Mouse (Mus musculus) forebrain, embryonic 11.5 days (tissue): ENCODE results near the gene Anxa11. TPM values are rescaled to one million over a fixed set of nuclear protein-coding genes. Genes with fewer than 3 reads are reported as not detected.

Source experiments
- ATAC-seq: fragments of 200-750 bp; cut with Nextera tagmentation; replicated peaks from 2 replicates; pipeline ENCODE4 v1.8.0; 2017; ENCODE audit warnings: moderate TSS enrichment; ENCODE audit not compliant: low FRiP score
- DNase-seq: peaks from one replicate; pipeline ENCODE4 v3.0.0-alpha.2; 2017; ENCODE audit warnings: low spot score
- H3K27ac ChIP-seq: fragments of 300-500 bp; sonication (generic); 2 replicates; pipeline ENCODE4 v1.5.1; 2014; ENCODE audit warnings: low read depth, low read length
- H3K27me3 ChIP-seq: fragments of 300-500 bp; sonication (generic); 2 replicates; pipeline ENCODE4 v1.6.1; 2014; ENCODE audit warnings: mild to moderate bottlenecking, low read length, mixed read lengths; ENCODE audit not compliant: control insufficient read depth, insufficient read depth
- H3K36me3 ChIP-seq: fragments of 300-500 bp; sonication (generic); 2 replicates; pipeline ENCODE4 v1.6.1; 2014; ENCODE audit warnings: mild to moderate bottlenecking, low read length, moderate library complexity, mixed read lengths; ENCODE audit not compliant: control insufficient read depth, insufficient read depth
- H3K4me1 ChIP-seq: fragments of 300-500 bp; sonication (generic); replicated peaks from 2 replicates; pipeline ENCODE4 v1.6.1; 2014; ENCODE audit warnings: low read length, mixed read lengths; ENCODE audit not compliant: control insufficient read depth, insufficient read depth
- H3K4me2 ChIP-seq: fragments of 300-500 bp; sonication (generic); 2 replicates; pipeline ENCODE4 v1.6.1; 2014; ENCODE audit warnings: low read depth, mild to moderate bottlenecking, low read length, moderate library complexity, mixed read lengths; ENCODE audit not compliant: severe bottlenecking
- H3K4me3 ChIP-seq: fragments of 300-500 bp; sonication (generic); 2 replicates; pipeline ENCODE4 v1.5.1; 2014; ENCODE audit warnings: low read depth, low read length
- H3K9ac ChIP-seq: fragments of 300-500 bp; sonication (generic); 2 replicates; pipeline ENCODE4 v1.6.1; 2014; ENCODE audit warnings: low read length
- H3K9me3 ChIP-seq: fragments of 300-500 bp; sonication (generic); 2 replicates; pipeline ENCODE4 v1.6.1; 2016; ENCODE audit warnings: low read length, mixed read lengths; ENCODE audit not compliant: control insufficient read depth
- WGBS: fragments of 180-500 bp; shearing (Covaris S2); extraction: QIAGEN DNeasy Blood & Tissue Kit; methylation state at CpG from one replicate; pipeline ENCODE4 v1.1.7; 2014; 5-methylcytosine and 5-hydroxymethylcytosine counted together
- polyA plus RNA-seq: library from polyadenylated mRNA; unstranded; fragments of >200 nt; fragmentation: Nextera tagmentation; extraction: Ambion mirVana; gene quantifications from 2 replicates; pipeline ENCODE4 v1.2.1, GENCODE M21; 2014

Anxa11 gene
- polyA plus RNA-seq, 1 experiment from 2014 or later: 3.6 TPM

DNA sequence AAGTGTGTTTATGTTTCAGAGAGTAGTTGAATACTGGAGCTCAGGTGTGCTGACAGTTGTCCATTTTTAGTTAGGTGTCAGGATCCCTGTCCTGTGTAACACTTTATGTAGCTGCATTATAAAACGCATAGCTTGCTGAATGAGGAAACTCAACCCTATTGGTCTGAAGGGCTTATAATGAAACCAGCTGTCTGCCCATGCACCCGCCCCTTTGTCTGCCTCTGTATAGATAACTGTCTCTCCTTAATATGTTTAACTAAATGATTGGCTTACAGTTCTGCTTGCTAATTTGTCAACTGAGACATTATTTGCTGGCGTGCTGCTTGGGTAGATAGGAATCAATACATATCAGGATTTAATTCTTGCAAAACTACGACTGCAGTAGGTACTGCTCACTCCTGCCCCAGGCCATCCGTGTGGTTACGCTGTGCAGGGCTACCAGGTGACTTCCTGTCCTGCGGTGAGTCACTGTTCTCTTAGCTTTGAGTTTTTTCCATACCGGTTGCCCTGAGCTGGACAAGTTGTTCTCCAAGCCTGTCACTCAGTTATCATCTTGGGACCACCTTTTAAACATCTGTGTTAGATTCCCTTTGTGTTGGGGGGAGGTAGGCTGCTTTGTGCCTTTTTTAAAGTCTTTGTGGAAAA lies 13.4 kb downstream of the Anxa11 start:
- Histone ChIP-seq H3K9me3 (no peaks in the 10 kb centered on the region), H3K9ac (no peak overlapping the region), H3K36me3 (no peaks in the 10 kb centered on the region), H3K4me1 (no peaks in the 10 kb centered on the region), H3K4me3 (no peak overlapping the region), H3K27me3 (no peaks in the 10 kb centered on the region), H3K4me2 (no peak overlapping the region), H3K27ac (no peak overlapping the region)
- ATAC-seq (no peak), DNase-seq (no peak)
- WGBS: 76% methylated on average over 8 of the region's 8 CpGs

DNA sequence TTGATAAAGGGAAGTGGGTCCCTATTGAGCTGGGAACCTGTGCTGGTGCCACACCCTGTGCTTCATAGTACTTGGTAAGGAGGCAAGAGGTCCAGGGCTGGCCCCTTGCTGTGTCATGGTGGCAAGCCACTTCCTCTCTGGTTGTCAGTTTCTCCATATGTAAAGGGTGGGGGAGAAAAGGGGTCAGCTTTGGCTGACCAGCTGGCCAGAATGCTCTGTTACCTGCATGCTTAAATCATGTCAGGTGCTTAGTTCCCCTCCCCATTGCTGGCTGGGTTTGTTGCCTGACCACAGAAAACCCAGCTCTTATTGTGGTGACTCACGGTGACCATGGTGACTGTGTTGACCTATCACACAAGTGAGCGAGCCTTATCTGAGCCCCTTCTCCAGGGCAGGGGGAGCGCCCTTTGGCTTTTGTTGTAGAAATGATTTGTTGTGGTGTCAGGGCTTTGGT lies 15.2 kb downstream of the Anxa11 start:
- DNase-seq (no peak), ATAC-seq (no peak)
- H3K4me3 ChIP-seq: no peak overlapping the region
- H3K9me3 ChIP-seq: no peaks in the 10 kb centered on the region
- 88% methylated on average over 3 of the region's 3 CpGs for WGBS
- H3K27me3 ChIP-seq: no peaks in the 10 kb centered on the region
- no peak overlapping the region for H3K4me2 ChIP-seq
- H3K4me1 ChIP-seq: no peaks in the 10 kb centered on the region
- no peaks in the 10 kb centered on the region for H3K36me3 ChIP-seq
- no peak overlapping the region for H3K9ac ChIP-seq
- H3K27ac ChIP-seq: no peak overlapping the region

DNA sequence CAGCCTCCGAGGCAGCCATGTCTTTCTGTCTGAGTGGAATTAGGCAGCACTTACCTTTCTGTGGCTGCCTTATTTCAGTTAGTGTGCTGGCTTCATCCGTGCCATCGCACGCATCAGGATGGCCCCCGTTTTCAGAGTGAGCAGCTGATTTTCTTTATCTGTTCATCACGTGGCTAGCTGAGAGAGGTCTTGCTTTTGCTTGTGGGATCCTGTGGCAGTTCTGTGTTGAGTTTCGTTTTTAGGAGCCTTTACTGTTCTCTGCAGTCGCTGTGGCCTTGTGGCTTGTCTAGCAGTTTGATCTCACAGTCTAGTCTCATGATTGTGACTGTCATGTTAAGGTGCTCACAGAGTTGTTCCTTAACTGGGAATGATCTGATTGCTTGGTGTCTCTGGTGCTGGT lies 16.0 kb downstream of the Anxa11 start:
- ATAC-seq (no peak), DNase-seq (no peak)
- WGBS: 86% methylated on average over 8 of the region's 8 CpGs
- Histone ChIP-seq H3K4me3 (no peak overlapping the region), H3K27me3 (no peaks in the 10 kb centered on the region), H3K9ac (no peak overlapping the region), H3K27ac (no peak overlapping the region), H3K4me2 (no peak overlapping the region), H3K4me1 (no peaks in the 10 kb centered on the region), H3K9me3 (no peaks in the 10 kb centered on the region), H3K36me3 (no peaks in the 10 kb centered on the region)

DNA sequence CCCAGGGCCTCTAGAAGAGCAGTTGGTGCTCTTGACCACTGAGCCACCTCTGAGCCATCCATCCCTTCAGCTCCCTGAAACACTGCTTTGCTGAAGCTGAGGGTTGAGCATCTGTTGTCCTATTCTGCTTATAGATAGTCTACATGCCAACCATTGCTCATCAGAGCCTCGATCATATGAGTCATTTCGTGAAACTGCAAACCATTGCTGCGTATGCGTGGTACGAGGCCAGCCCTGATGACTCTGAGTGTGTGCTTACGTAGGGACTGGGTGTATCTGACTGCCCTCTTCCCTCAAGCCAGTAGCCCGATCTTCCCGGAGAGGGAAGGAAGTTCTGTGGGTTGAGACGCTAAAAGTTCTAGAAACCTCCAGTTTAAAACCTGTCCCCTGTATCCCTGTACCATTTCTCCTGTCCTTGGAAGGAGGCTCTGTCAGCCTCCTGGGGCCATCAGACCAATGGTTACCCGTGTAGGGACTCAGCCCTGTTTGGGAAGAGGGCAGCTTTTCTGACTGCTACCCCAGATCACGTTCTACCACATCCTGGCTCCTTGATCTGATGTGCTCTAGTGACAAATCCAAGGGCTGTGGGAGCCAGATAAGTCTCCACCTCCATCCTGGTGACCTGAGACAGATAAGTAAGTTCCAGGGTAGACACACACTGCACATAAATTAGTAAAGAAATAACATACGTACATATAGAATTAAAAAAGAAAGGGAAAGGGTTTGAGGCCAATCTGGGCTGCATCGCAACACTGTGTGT lies 20.0 kb downstream of the Anxa11 start:
- H3K36me3 ChIP-seq: no peaks in the 10 kb centered on the region
- ATAC-seq: no peak
- DNase-seq: no peak
- H3K9ac ChIP-seq: no peak overlapping the region
- no peak overlapping the region for H3K27ac ChIP-seq
- no peak overlapping the region for H3K4me3 ChIP-seq
- H3K9me3 ChIP-seq: no peaks in the 10 kb centered on the region
- H3K27me3 ChIP-seq: no peaks in the 10 kb centered on the region
- WGBS: 92% methylated on average over 13 of the region's 13 CpGs
- no peaks in the 10 kb centered on the region for H3K4me1 ChIP-seq
- H3K4me2 ChIP-seq: no peak overlapping the region

- no peak overlapping the region for H3K4me2 ChIP-seq
- no peak for DNase-seq
- no peak overlapping the region for H3K4me3 ChIP-seq
- no peak overlapping the region for H3K9ac ChIP-seq
- H3K27ac ChIP-seq: no peak overlapping the region
- no peaks in the 10 kb centered on the region for H3K36me3 ChIP-seq
- no peaks in the 10 kb centered on the region for H3K27me3 ChIP-seq
- no peak for ATAC-seq
- 94% methylated on average over 2 of the region's 2 CpGs for WGBS
- no peaks in the 10 kb centered on the region for H3K4me1 ChIP-seq
- no peaks in the 10 kb centered on the region for H3K9me3 ChIP-seq
These were observed 21.8 kb downstream of the Anxa11 start for GRCm38 (mm10) chr14:25863721-25864120.

DNA sequence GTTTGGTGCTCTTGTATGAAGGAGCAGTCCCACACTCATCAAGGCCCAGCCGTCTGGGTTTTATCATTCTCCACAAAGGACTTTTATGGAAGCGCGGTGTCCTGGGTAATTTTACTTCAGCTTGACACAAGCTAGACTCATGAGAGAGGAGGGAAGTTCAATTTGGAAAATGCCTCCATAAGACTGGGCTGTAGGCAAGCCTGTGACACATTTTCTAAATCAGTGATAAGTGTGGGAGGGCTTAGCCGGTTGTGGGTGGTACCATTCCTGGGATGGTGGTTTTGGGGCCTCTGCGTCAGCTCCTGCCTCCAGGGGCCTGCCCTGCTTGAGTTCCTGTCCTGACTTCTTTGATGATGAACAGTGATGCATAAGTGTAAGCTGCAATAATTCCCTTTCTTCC lies 23.3 kb downstream of the Anxa11 start:
- DNase-seq: no peak
- no peaks in the 10 kb centered on the region for H3K36me3 ChIP-seq
- no peaks in the 10 kb centered on the region for H3K27me3 ChIP-seq
- H3K9ac ChIP-seq: no peak overlapping the region
- H3K27ac ChIP-seq: no peak overlapping the region
- H3K9me3 ChIP-seq: no peaks in the 10 kb centered on the region
- WGBS: 85% methylated on average over 5 of the region's 5 CpGs
- no peak overlapping the region for H3K4me3 ChIP-seq
- ATAC-seq: no peak
- no peak overlapping the region for H3K4me2 ChIP-seq
- H3K4me1 ChIP-seq: no peaks in the 10 kb centered on the region

- H3K9me3 ChIP-seq: no peaks in the 10 kb centered on the region
- no peaks in the 10 kb centered on the region for H3K36me3 ChIP-seq
- no peak overlapping the region for H3K4me3 ChIP-seq
- H3K27me3 ChIP-seq: no peaks in the 10 kb centered on the region
- H3K9ac ChIP-seq: no peak overlapping the region
- no peak for ATAC-seq
- H3K4me1 ChIP-seq: no peaks in the 10 kb centered on the region
- H3K4me2 ChIP-seq: no peak overlapping the region
- WGBS: 87% methylated on average over 6 of the region's 6 CpGs
- no peak for DNase-seq
- H3K27ac ChIP-seq: no peak overlapping the region
These were observed 24.4 kb downstream of the Anxa11 start for GRCm38 (mm10) chr14:25866384-25866783.

GRCm38 (mm10) chr14:25866832-25867231 lies 24.9 kb downstream of the Anxa11 start:
- Histone ChIP-seq H3K4me2 (no peak overlapping the region), H3K27ac (no peak overlapping the region), H3K9me3 (no peaks in the 10 kb centered on the region), H3K27me3 (no peaks in the 10 kb centered on the region), H3K36me3 (no peaks in the 10 kb centered on the region), H3K9ac (no peak overlapping the region), H3K4me1 (no peaks in the 10 kb centered on the region), H3K4me3 (no peak overlapping the region)
- no peak for ATAC-seq
- WGBS: 81% methylated on average over 11 of the region's 11 CpGs
- no peak for DNase-seq

DNA sequence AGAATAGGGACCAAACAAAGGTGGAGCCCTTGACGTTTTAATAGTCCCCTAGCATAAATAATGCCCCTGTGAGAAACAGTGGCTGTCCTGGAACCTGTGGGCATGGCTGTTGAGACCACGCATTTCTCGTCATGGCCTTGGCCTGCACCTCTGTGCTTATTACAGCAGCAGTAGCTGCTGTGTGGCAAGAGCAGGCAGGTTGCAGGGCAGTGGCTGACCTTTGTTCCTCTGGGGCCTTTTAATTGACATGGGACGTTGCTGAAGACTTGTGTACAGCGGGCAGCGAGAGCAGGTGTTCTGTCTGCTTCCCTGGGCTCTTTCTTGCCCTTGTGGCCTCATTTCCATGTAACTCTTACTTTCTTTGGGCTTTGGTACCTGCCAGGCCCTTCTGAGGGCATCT lies 25.9 kb downstream of the Anxa11 start:
- Histone ChIP-seq H3K36me3 (no peaks in the 10 kb centered on the region), H3K27ac (no peak overlapping the region), H3K27me3 (no peaks in the 10 kb centered on the region), H3K4me3 (no peak overlapping the region), H3K4me1 (no peaks in the 10 kb centered on the region), H3K9me3 (no peaks in the 10 kb centered on the region), H3K4me2 (no peak overlapping the region), H3K9ac (no peak overlapping the region)
- ATAC-seq (no peak), DNase-seq (no peak)
- WGBS: 75% methylated on average over 6 of the region's 6 CpGs
